Mouse (Mus musculus): ENCODE measurements around the gene Cnot10. TPM values are rescaled to one million over a fixed set of nuclear protein-coding genes. Genes with fewer than 3 reads are reported as not detected.

Gene Cnot10
- polyA plus RNA-seq, 1 experiment: 32.7 TPM

GRCm38 (mm10) chr9:114636751-114637150, 3.2 kb downstream of the Cnot10 start:
- H3K79me2 ChIP-seq (ENCODE audit: control insufficient read depth, insufficient read depth): peaks cover 66% of the 10 kb centered on the region
- no peak overlapping the region for H3ac ChIP-seq (ENCODE audit: control insufficient read depth, insufficient read length, low read depth)
- H3K27me3 ChIP-seq (ENCODE audit: control insufficient read depth, insufficient read depth, insufficient read length): no peaks in the 10 kb centered on the region
- H3K4me3 ChIP-seq (ENCODE audit: insufficient read depth, poor library complexity, severe bottlenecking): no peak overlapping the region
- H3K36me3 ChIP-seq (ENCODE audit: control insufficient read depth, insufficient read depth): peaks cover 3% of the 10 kb centered on the region
- peaks cover 50% of the 10 kb centered on the region for H3K79me3 ChIP-seq (ENCODE audit: low read depth)
- no peak for TF ChIP-seq MYOD1 (IDR thresholded peaks at IDR 0.05; ENCODE audit: control insufficient read depth, insufficient read length, low read depth)
- TF ChIP-seq MYOG (IDR thresholded peaks at IDR 0.05; ENCODE audit: control insufficient read depth, extremely low read depth, insufficient read length): no peak
- no peak for TF ChIP-seq MAX (IDR thresholded peaks at IDR 0.05)

- Histone ChIP-seq H3K36me3 (ENCODE audit: control insufficient read depth, insufficient read depth) (peaks cover 8% of the 10 kb centered on the region), H3K27me3 (ENCODE audit: control insufficient read depth, insufficient read depth, insufficient read length) (no peaks in the 10 kb centered on the region), H3ac (ENCODE audit: control insufficient read depth, insufficient read length, low read depth) (no peak overlapping the region), H3K4me3 (ENCODE audit: insufficient read depth, poor library complexity, severe bottlenecking) (no peak overlapping the region), H3K79me2 (ENCODE audit: control insufficient read depth, insufficient read depth) (peaks cover 66% of the 10 kb centered on the region), H3K79me3 (ENCODE audit: low read depth) (peaks cover 50% of the 10 kb centered on the region)
- TF ChIP-seq MYOD1 (IDR thresholded peaks at IDR 0.05; ENCODE audit: control insufficient read depth, insufficient read length, low read depth) (no peak), CEBPB (IDR thresholded peaks at IDR 0.05; ENCODE audit: low read depth) (no peak), FOSL1 (IDR thresholded peaks at IDR 0.05; ENCODE audit: insufficient read depth, low read length, poor library complexity, severe bottlenecking) (no peak), MAX (IDR thresholded peaks at IDR 0.05) (no peak), USF1 (IDR thresholded peaks at IDR 0.05; ENCODE audit: low read depth) (no peak), MYOG (IDR thresholded peaks at IDR 0.05; ENCODE audit: control insufficient read depth, extremely low read depth, insufficient read length) (no peak), CTCF (IDR thresholded peaks at IDR 0.05; ENCODE audit: control insufficient read depth, insufficient read depth, insufficient read length) (no peak)
Observed at GRCm38 (mm10) chr9:114636150-114636549, 3.8 kb downstream of the Cnot10 start.

DNA sequence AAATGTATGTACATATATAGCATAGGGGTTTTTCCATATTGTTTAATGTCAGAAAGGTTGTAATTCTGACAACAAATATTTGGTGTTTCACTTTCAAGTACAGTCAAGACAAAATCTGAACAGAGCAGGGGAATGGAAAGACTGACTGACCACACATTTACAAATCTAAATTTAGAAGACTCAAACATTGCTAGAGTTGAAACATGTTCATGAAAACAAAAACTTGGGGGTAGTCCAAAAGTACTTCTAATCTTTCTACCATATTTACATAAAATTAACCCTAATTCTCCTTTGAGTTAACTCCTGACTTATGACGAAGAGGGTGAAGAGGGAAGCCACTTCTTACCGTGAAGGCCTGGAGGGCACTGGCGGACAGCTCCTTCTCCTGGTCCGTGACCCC, 7.7 kb downstream of the Cnot10 start:
- Histone ChIP-seq H3K27me3 (ENCODE audit: control insufficient read depth, insufficient read depth, insufficient read length) (no peaks in the 10 kb centered on the region), H3ac (ENCODE audit: control insufficient read depth, insufficient read length, low read depth) (no peak overlapping the region), H3K79me2 (ENCODE audit: control insufficient read depth, insufficient read depth) (peaks cover 41% of the 10 kb centered on the region), H3K79me3 (ENCODE audit: low read depth) (peaks cover 27% of the 10 kb centered on the region), H3K36me3 (ENCODE audit: control insufficient read depth, insufficient read depth) (peaks cover 33% of the 10 kb centered on the region), H3K4me3 (ENCODE audit: insufficient read depth, poor library complexity, severe bottlenecking) (no peak overlapping the region)
- TF ChIP-seq CEBPB (IDR thresholded peaks at IDR 0.05; ENCODE audit: low read depth) (no peak), MYOD1 (IDR thresholded peaks at IDR 0.05; ENCODE audit: control insufficient read depth, insufficient read length, low read depth) (no peak), CTCF (IDR thresholded peaks at IDR 0.05; ENCODE audit: control insufficient read depth, insufficient read depth, insufficient read length) (no peak), MYOG (IDR thresholded peaks at IDR 0.05; ENCODE audit: control insufficient read depth, extremely low read depth, insufficient read length) (no peak), USF1 (IDR thresholded peaks at IDR 0.05; ENCODE audit: low read depth) (no peak), MAX (IDR thresholded peaks at IDR 0.05) (no peak), FOSL1 (IDR thresholded peaks at IDR 0.05; ENCODE audit: insufficient read depth, low read length, poor library complexity, severe bottlenecking) (no peak)

- Histone ChIP-seq H3K79me2 (ENCODE audit: control insufficient read depth, insufficient read depth) (no peaks in the 10 kb centered on the region), H3K4me3 (ENCODE audit: insufficient read depth, poor library complexity, severe bottlenecking) (no peak overlapping the region), H3ac (ENCODE audit: control insufficient read depth, insufficient read length, low read depth) (no peak overlapping the region), H3K79me3 (ENCODE audit: low read depth) (no peaks in the 10 kb centered on the region), H3K36me3 (ENCODE audit: control insufficient read depth, insufficient read depth) (peaks cover 35% of the 10 kb centered on the region), H3K27me3 (ENCODE audit: control insufficient read depth, insufficient read depth, insufficient read length) (no peaks in the 10 kb centered on the region)
- no peak for TF ChIP-seq MYOD1 (IDR thresholded peaks at IDR 0.05; ENCODE audit: control insufficient read depth, insufficient read length, low read depth)
- no peak for TF ChIP-seq MAX (IDR thresholded peaks at IDR 0.05)
- no peak for TF ChIP-seq MYOG (IDR thresholded peaks at IDR 0.05; ENCODE audit: control insufficient read depth, extremely low read depth, insufficient read length)
- TF ChIP-seq USF1 (IDR thresholded peaks at IDR 0.05; ENCODE audit: low read depth): no peak
- TF ChIP-seq FOSL1 (IDR thresholded peaks at IDR 0.05; ENCODE audit: insufficient read depth, low read length, poor library complexity, severe bottlenecking): no peak
- no peak for TF ChIP-seq CTCF (IDR thresholded peaks at IDR 0.05; ENCODE audit: control insufficient read depth, insufficient read depth, insufficient read length)
- TF ChIP-seq CEBPB (IDR thresholded peaks at IDR 0.05; ENCODE audit: low read depth): no peak
Observed at GRCm38 (mm10) chr9:114626726-114627125, 13.3 kb downstream of the Cnot10 start.

DNA sequence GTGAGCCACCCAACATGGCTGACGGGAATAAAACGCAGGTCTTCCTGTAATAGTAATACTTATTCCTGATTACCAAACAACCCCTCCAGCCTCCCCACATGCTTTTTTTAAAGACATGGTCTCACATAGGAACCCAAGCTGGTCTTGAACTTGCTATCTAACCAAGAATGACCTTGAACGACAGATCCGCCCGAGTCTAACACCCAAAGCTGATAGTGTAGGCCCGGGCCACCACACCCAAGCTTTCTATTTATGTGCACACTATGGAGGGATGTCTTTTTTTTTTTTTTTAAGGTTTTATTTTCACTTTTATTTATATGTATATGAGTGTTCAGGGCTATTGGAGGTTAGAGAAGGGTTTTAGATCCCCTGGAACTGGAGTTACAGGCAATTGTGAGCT, 15.8 kb downstream of the Cnot10 start:
- H3ac ChIP-seq (ENCODE audit: control insufficient read depth, insufficient read length, low read depth): no peak overlapping the region
- H3K27me3 ChIP-seq (ENCODE audit: control insufficient read depth, insufficient read depth, insufficient read length): no peaks in the 10 kb centered on the region
- no peak overlapping the region for H3K4me3 ChIP-seq (ENCODE audit: insufficient read depth, poor library complexity, severe bottlenecking)
- H3K36me3 ChIP-seq (ENCODE audit: control insufficient read depth, insufficient read depth): peaks cover 28% of the 10 kb centered on the region
- TF ChIP-seq CTCF (IDR thresholded peaks at IDR 0.05; ENCODE audit: control insufficient read depth, insufficient read depth, insufficient read length) (no peak), USF1 (IDR thresholded peaks at IDR 0.05; ENCODE audit: low read depth) (no peak), MYOD1 (IDR thresholded peaks at IDR 0.05; ENCODE audit: control insufficient read depth, insufficient read length, low read depth) (no peak), MAX (IDR thresholded peaks at IDR 0.05) (no peak), CEBPB (IDR thresholded peaks at IDR 0.05; ENCODE audit: low read depth) (no peak), FOSL1 (IDR thresholded peaks at IDR 0.05; ENCODE audit: insufficient read depth, low read length, poor library complexity, severe bottlenecking) (no peak)
- H3K79me3 ChIP-seq (ENCODE audit: low read depth): no peaks in the 10 kb centered on the region
- no peaks in the 10 kb centered on the region for H3K79me2 ChIP-seq (ENCODE audit: control insufficient read depth, insufficient read depth)

DNA sequence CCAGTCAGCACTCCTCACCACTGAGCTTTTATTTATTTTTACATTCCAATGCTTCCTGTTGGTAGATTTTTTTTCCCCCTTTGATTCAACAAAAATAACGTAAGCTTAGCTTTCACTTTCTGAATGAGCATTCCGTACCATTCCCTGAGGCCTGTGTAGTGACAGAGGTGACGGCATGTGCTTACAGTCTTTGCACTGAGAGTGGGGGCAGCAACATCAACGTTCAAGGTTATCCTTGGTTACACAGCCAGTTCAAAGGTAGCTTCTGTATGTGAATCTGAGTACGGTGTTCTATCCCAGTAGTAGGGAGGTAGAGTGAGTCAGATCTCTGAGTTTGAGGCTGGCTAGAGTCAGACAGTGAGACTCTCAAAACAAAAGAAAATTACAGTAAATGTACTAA, 18.8 kb downstream of the Cnot10 start:
- no peaks in the 10 kb centered on the region for H3K79me2 ChIP-seq (ENCODE audit: control insufficient read depth, insufficient read depth)
- H3ac ChIP-seq (ENCODE audit: control insufficient read depth, insufficient read length, low read depth): no peak overlapping the region
- peaks cover 25% of the 10 kb centered on the region for H3K36me3 ChIP-seq (ENCODE audit: control insufficient read depth, insufficient read depth)
- TF ChIP-seq FOSL1 (IDR thresholded peaks at IDR 0.05; ENCODE audit: insufficient read depth, low read length, poor library complexity, severe bottlenecking) (no peak), MAX (IDR thresholded peaks at IDR 0.05) (no peak), CTCF (IDR thresholded peaks at IDR 0.05; ENCODE audit: control insufficient read depth, insufficient read depth, insufficient read length) (no peak), MYOD1 (IDR thresholded peaks at IDR 0.05; ENCODE audit: control insufficient read depth, insufficient read length, low read depth) (no peak), MYOG (IDR thresholded peaks at IDR 0.05; ENCODE audit: control insufficient read depth, extremely low read depth, insufficient read length) (no peak), USF1 (IDR thresholded peaks at IDR 0.05; ENCODE audit: low read depth) (no peak), CEBPB (IDR thresholded peaks at IDR 0.05; ENCODE audit: low read depth) (no peak)
- H3K4me3 ChIP-seq (ENCODE audit: insufficient read depth, poor library complexity, severe bottlenecking): no peak overlapping the region
- no peaks in the 10 kb centered on the region for H3K27me3 ChIP-seq (ENCODE audit: control insufficient read depth, insufficient read depth, insufficient read length)
- H3K79me3 ChIP-seq (ENCODE audit: low read depth): no peaks in the 10 kb centered on the region

Measured in C2C12 (cell line).